Mouse (Mus musculus): ENCODE data around the gene Pik3ca.

DNA sequence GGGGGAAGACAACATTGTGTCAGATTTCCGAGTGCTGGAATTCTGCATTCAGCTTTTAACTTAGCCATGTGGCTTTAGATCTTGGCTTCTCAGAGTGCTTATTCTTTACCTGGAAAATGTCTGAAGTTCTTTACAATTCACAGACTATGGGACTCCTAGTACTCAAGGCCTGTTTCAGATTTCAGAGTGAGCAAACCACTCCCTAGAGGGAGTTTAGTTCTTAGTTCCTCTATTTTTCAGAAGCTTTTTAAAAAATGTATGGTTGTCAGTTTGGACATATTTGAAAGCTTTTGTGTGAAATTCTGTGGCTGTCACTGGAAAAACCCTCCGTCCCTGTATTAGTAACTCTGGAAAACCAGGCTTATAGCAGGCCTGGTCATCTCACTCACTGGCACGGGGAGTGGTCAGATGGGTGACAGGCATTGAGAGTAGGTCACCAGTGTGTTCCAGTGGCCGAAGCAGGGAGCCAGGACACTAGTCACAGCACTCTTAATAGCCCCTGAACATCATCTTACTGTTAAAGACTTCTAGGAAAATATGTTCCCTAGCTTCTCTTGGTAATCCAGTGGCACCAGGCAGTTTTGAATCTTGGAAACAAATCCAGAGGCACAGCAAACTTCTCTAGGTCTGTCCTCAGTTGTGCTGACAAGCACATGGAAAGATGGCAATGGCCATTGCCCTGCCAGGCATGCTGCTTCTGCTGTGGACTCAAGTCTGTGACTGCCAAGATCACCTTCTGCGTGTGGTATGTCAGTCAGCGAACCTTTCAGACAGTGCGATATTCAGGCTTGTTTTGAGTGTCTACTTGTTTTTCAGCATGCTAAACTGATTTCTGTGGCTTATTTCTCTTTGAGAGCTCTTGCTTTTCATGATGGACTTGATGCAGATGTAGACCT, 5.8 kb downstream of the Pik3ca start:
- TF ChIP-seq CTCF (IDR thresholded peaks at IDR 0.05; ENCODE audit: low read depth, low read length) (no peak), POLR2A (IDR thresholded peaks at IDR 0.05; ENCODE audit: insufficient read depth, low read length) (no peak)
